Mouse (Mus musculus) forebrain, embryonic 15.5 days (tissue): ENCODE measurements at regions not wholly inside any gene's neighbourhood (a gene's known extent, or its start where the extent isn't known, plus 50 kb on each side); places are given as distances from the start of the nearest gene placed in this dataset.

ENCODE experiments used
- ATAC-seq: fragments of 200-750 bp; cut with Nextera tagmentation; replicated peaks from 2 replicates; pipeline ENCODE4 v1.8.0; 2017; ENCODE audit warnings: mild to moderate bottlenecking, moderate TSS enrichment, moderate library complexity
- H3K27ac ChIP-seq: fragments of 300-500 bp; sonication (generic); replicated peaks from 2 replicates; pipeline ENCODE4 v1.5.1; 2015; ENCODE audit warnings: mild to moderate bottlenecking, inconsistent platforms
- H3K27me3 ChIP-seq: fragments of 300-500 bp; sonication (generic); 2 replicates; pipeline ENCODE4 v1.6.1; 2015; ENCODE audit warnings: inconsistent platforms
- H3K36me3 ChIP-seq: fragments of 300-500 bp; sonication (generic); 2 replicates; pipeline ENCODE4 v1.6.1; 2015; ENCODE audit warnings: mild to moderate bottlenecking, inconsistent platforms
- H3K4me1 ChIP-seq: fragments of 300-500 bp; sonication (generic); 2 replicates; pipeline ENCODE4 v1.6.1; 2015; ENCODE audit warnings: inconsistent platforms
- H3K4me2 ChIP-seq: fragments of 300-500 bp; sonication (generic); replicated peaks from 2 replicates; pipeline ENCODE4 v1.6.1; 2015; ENCODE audit warnings: mild to moderate bottlenecking, inconsistent platforms
- H3K4me3 ChIP-seq: fragments of 300-500 bp; sonication (generic); 2 replicates; pipeline ENCODE4 v1.5.1; 2015; ENCODE audit warnings: mild to moderate bottlenecking, inconsistent platforms
- H3K9ac ChIP-seq: fragments of 300-500 bp; sonication (generic); replicated peaks from 2 replicates; pipeline ENCODE4 v1.6.1; 2015; ENCODE audit warnings: mild to moderate bottlenecking, inconsistent platforms
- H3K9me3 ChIP-seq: fragments of 300-500 bp; sonication (generic); 2 replicates; pipeline ENCODE4 v1.6.1; 2016; ENCODE audit warnings: inconsistent platforms
- WGBS: fragments of 180-500 bp; shearing (Covaris S2); methylation state at CpG from one replicate; pipeline ENCODE4 v1.1.7; 2015; ENCODE audit warnings: mixed read lengths; 5-methylcytosine and 5-hydroxymethylcytosine counted together

GRCm38 (mm10) chr8:7206596-7206995 lies 1454.4 kb downstream of the Efnb2 start:
- no peaks in the 10 kb centered on the region for H3K9me3 ChIP-seq
- no peaks in the 10 kb centered on the region for H3K4me1 ChIP-seq
- no peak for ATAC-seq
- H3K27me3 ChIP-seq = no peaks in the 10 kb centered on the region
- H3K27ac ChIP-seq = no peak overlapping the region
- H3K36me3 ChIP-seq = no peaks in the 10 kb centered on the region
- H3K4me3 ChIP-seq = no peak overlapping the region
- no peak overlapping the region for H3K9ac ChIP-seq
- no peak overlapping the region for H3K4me2 ChIP-seq

GRCm38 (mm10) chr8:7205086-7205485 lies 1456.0 kb downstream of the Efnb2 start:
- no peaks in the 10 kb centered on the region for H3K36me3 ChIP-seq
- H3K4me2 ChIP-seq = no peak overlapping the region
- H3K27me3 ChIP-seq = no peaks in the 10 kb centered on the region
- H3K4me3 ChIP-seq = no peak overlapping the region
- 40% methylated on average over 4 of the region's 4 CpGs for WGBS
- no peak overlapping the region for H3K9ac ChIP-seq
- no peaks in the 10 kb centered on the region for H3K9me3 ChIP-seq
- no peak; the same call in 1 of the 2 replicates for ATAC-seq
- no peak overlapping the region for H3K27ac ChIP-seq
- H3K4me1 ChIP-seq = no peaks in the 10 kb centered on the region

GRCm38 (mm10) chr8:7190726-7191125 lies 1470.3 kb downstream of the Efnb2 start:
- peak; percentile 74 for ATAC-seq
- H3K27ac ChIP-seq = no peak overlapping the region
- H3K9me3 ChIP-seq = no peaks in the 10 kb centered on the region
- H3K4me2 ChIP-seq = no peak overlapping the region
- no peaks in the 10 kb centered on the region for H3K27me3 ChIP-seq
- no peaks in the 10 kb centered on the region; the same call in 1 of the 2 replicates for H3K4me1 ChIP-seq
- no peak overlapping the region for H3K9ac ChIP-seq
- no peaks in the 10 kb centered on the region for H3K36me3 ChIP-seq
- H3K4me3 ChIP-seq = no peak overlapping the region

- no peak overlapping the region for H3K27ac ChIP-seq
- H3K27me3 ChIP-seq = no peaks in the 10 kb centered on the region
- H3K9ac ChIP-seq = no peak overlapping the region
- WGBS = 96% methylated on average over 5 of the region's 5 CpGs
- no peak overlapping the region for H3K4me2 ChIP-seq
- ATAC-seq = no peak
- no peaks in the 10 kb centered on the region for H3K9me3 ChIP-seq
- H3K36me3 ChIP-seq = no peaks in the 10 kb centered on the region
- no peaks in the 10 kb centered on the region for H3K4me1 ChIP-seq
- H3K4me3 ChIP-seq = no peak overlapping the region
Measured at GRCm38 (mm10) chr8:7163361-7163760, 1497.7 kb downstream of the Efnb2 start.

- H3K9ac ChIP-seq = no peak overlapping the region
- H3K27ac ChIP-seq = peak overlapping the region; percentile 69
- peak; percentile 80 for ATAC-seq
Measured at GRCm38 (mm10) chr8:7131746-7132145, 1529.3 kb downstream of the Efnb2 start.

GRCm38 (mm10) chr8:7108849-7109248 lies 1552.2 kb downstream of the Efnb2 start:
- Histone ChIP-seq H3K4me2 (no peak overlapping the region), H3K9me3 (no peaks in the 10 kb centered on the region), H3K9ac (no peak overlapping the region), H3K36me3 (no peaks in the 10 kb centered on the region), H3K4me3 (no peak overlapping the region), H3K4me1 (no peaks in the 10 kb centered on the region), H3K27me3 (no peaks in the 10 kb centered on the region), H3K27ac (peak overlapping the region; percentile 40; the same call in 1 of the 2 replicates)
- peak; percentile 57; the same call in 1 of the 2 replicates for ATAC-seq

More at GRCm38 (mm10) chr8:7131746-7132145, 1529.3 kb downstream of the Efnb2 start:
- H3K4me3 ChIP-seq = no peak overlapping the region
- no peaks in the 10 kb centered on the region for H3K36me3 ChIP-seq
- peaks cover 4% of the 10 kb centered on the region for H3K4me1 ChIP-seq
- no peaks in the 10 kb centered on the region for H3K27me3 ChIP-seq
- H3K9me3 ChIP-seq = no peaks in the 10 kb centered on the region
- WGBS = 23% methylated on average over 4 of the region's 4 CpGs
- no peak overlapping the region for H3K4me2 ChIP-seq

GRCm38 (mm10) chr8:7097577-7097976 lies 1563.5 kb downstream of the Efnb2 start:
- H3K36me3 ChIP-seq = no peaks in the 10 kb centered on the region
- H3K9me3 ChIP-seq = no peaks in the 10 kb centered on the region
- H3K27me3 ChIP-seq = no peaks in the 10 kb centered on the region
- no peak overlapping the region for H3K4me2 ChIP-seq
- peak; percentile 88 for ATAC-seq
- H3K4me3 ChIP-seq = no peak overlapping the region
- H3K27ac ChIP-seq = peak overlapping the region; percentile 31; the same call in 1 of the 2 replicates
- WGBS = 32% methylated on average over 2 of the region's 2 CpGs
- no peaks in the 10 kb centered on the region for H3K4me1 ChIP-seq
- no peak overlapping the region for H3K9ac ChIP-seq

GRCm38 (mm10) chr8:7092831-7093230 lies 1568.2 kb downstream of the Efnb2 start:
- no peak overlapping the region for H3K4me2 ChIP-seq
- no peaks in the 10 kb centered on the region for H3K9me3 ChIP-seq
- no peak overlapping the region for H3K27ac ChIP-seq
- H3K9ac ChIP-seq = no peak overlapping the region
- H3K4me3 ChIP-seq = no peak overlapping the region
- no peaks in the 10 kb centered on the region for H3K27me3 ChIP-seq
- no peaks in the 10 kb centered on the region for H3K36me3 ChIP-seq
- WGBS = 68% methylated on average over 2 of the region's 2 CpGs
- H3K4me1 ChIP-seq = no peaks in the 10 kb centered on the region
- ATAC-seq = no peak

GRCm38 (mm10) chr8:7088123-7088522 lies 1572.9 kb downstream of the Efnb2 start:
- 68% methylated on average over 2 of the region's 2 CpGs for WGBS
- no peaks in the 10 kb centered on the region for H3K36me3 ChIP-seq
- H3K27ac ChIP-seq = no peak overlapping the region
- H3K4me1 ChIP-seq = no peaks in the 10 kb centered on the region
- no peak overlapping the region for H3K4me3 ChIP-seq
- H3K4me2 ChIP-seq = no peak overlapping the region
- no peak for ATAC-seq
- no peaks in the 10 kb centered on the region for H3K9me3 ChIP-seq
- H3K27me3 ChIP-seq = no peaks in the 10 kb centered on the region
- H3K9ac ChIP-seq = no peak overlapping the region

GRCm38 (mm10) chr8:7060255-7060656 lies 1600.8 kb downstream of the Efnb2 start:
- H3K4me3 ChIP-seq = no peak overlapping the region
- no peak overlapping the region for H3K4me2 ChIP-seq
- no peaks in the 10 kb centered on the region for H3K27me3 ChIP-seq
- H3K9ac ChIP-seq = no peak overlapping the region
- H3K36me3 ChIP-seq = no peaks in the 10 kb centered on the region
- no peaks in the 10 kb centered on the region for H3K9me3 ChIP-seq
- WGBS = 87% methylated on average over 4 of the region's 4 CpGs
- H3K4me1 ChIP-seq = no peaks in the 10 kb centered on the region
- no peak for ATAC-seq
- H3K27ac ChIP-seq = no peak overlapping the region

- no peak overlapping the region for H3K9ac ChIP-seq
- no peak overlapping the region for H3K4me3 ChIP-seq
- 86% methylated on average over 3 of the region's 3 CpGs for WGBS
Measured at GRCm38 (mm10) chr8:7026247-7026844, 1634.7 kb downstream of the Efnb2 start.

GRCm38 (mm10) chr8:7024336-7024735 lies 1636.7 kb downstream of the Efnb2 start:
- Histone ChIP-seq H3K9me3 (no peaks in the 10 kb centered on the region), H3K9ac (no peak overlapping the region), H3K4me1 (no peaks in the 10 kb centered on the region), H3K27me3 (no peaks in the 10 kb centered on the region), H3K4me2 (no peak overlapping the region), H3K36me3 (no peaks in the 10 kb centered on the region), H3K4me3 (no peak overlapping the region), H3K27ac (no peak overlapping the region)
- 84% methylated on average over 3 of the region's 3 CpGs for WGBS
- ATAC-seq = no peak

More at GRCm38 (mm10) chr8:7026247-7026844, 1634.7 kb downstream of the Efnb2 start:
- H3K27ac ChIP-seq = no peak overlapping the region
- no peak for ATAC-seq
- no peaks in the 10 kb centered on the region for H3K4me1 ChIP-seq
- no peaks in the 10 kb centered on the region for H3K36me3 ChIP-seq
- no peak overlapping the region for H3K4me2 ChIP-seq
- H3K27me3 ChIP-seq = no peaks in the 10 kb centered on the region
- no peaks in the 10 kb centered on the region for H3K9me3 ChIP-seq

GRCm38 (mm10) chr8:7011881-7012280 lies 1649.2 kb downstream of the Efnb2 start:
- Histone ChIP-seq H3K4me3 (no peak overlapping the region), H3K4me2 (no peak overlapping the region), H3K27me3 (no peaks in the 10 kb centered on the region), H3K4me1 (no peaks in the 10 kb centered on the region), H3K36me3 (no peaks in the 10 kb centered on the region), H3K9ac (no peak overlapping the region), H3K27ac (no peak overlapping the region), H3K9me3 (no peaks in the 10 kb centered on the region)
- WGBS = 85% methylated on average over 5 of the region's 5 CpGs
- no peak for ATAC-seq
